Mouse (Mus musculus) c-Kit-positive CD71-positive TER-119-negative erythroid progenitor cells, embryonic 14.5 days (primary cell): ENCODE results near the gene Arhgap23.

Experiments
- DNase-seq: peaks from one replicate; pipeline ENCODE4 v3.0.0-alpha.2; 2013; ENCODE audit warnings: low read depth

Arhgap23 gene

GRCm38 (mm10) chr11:97406094-97406951, 9.0 kb upstream of the Arhgap23 start:
- no peak for DNase-seq

- no peak for DNase-seq
Observed at GRCm38 (mm10) chr11:97407456-97407855, 7.9 kb upstream of the Arhgap23 start.

GRCm38 (mm10) chr11:97408171-97408570, 7.2 kb upstream of the Arhgap23 start:
- DNase-seq, result peak; percentile 83

- DNase-seq, result no peak
Observed at GRCm38 (mm10) chr11:97410958-97411357, 4.4 kb upstream of the Arhgap23 start.

GRCm38 (mm10) chr11:97412117-97412516, 3.2 kb upstream of the Arhgap23 start:
- DNase-seq, result no peak

- no peak for DNase-seq
Observed at GRCm38 (mm10) chr11:97412808-97413347, 2.5 kb upstream of the Arhgap23 start.

GRCm38 (mm10) chr11:97415712-97416636, 641 bp downstream of the Arhgap23 start:
- DNase-seq, result no peak

- no peak for DNase-seq
Observed at GRCm38 (mm10) chr11:97416637-97417035, 1.3 kb downstream of the Arhgap23 start.

- no peak for DNase-seq
Observed at GRCm38 (mm10) chr11:97418834-97419539, 3.7 kb downstream of the Arhgap23 start.

- DNase-seq, result no peak
Observed at GRCm38 (mm10) chr11:97419540-97419900, 4.2 kb downstream of the Arhgap23 start.

GRCm38 (mm10) chr11:97422507-97422906, 7.2 kb downstream of the Arhgap23 start:
- no peak for DNase-seq

GRCm38 (mm10) chr11:97424092-97424692, 8.9 kb downstream of the Arhgap23 start:
- DNase-seq, result peak; percentile 87

- DNase-seq, result no peak
Observed at GRCm38 (mm10) chr11:97424802-97425201, 9.5 kb downstream of the Arhgap23 start.

- peak; percentile 89 for DNase-seq
Observed at GRCm38 (mm10) chr11:97427794-97428725, 12.7 kb downstream of the Arhgap23 start.

- no peak for DNase-seq
Observed at GRCm38 (mm10) chr11:97428726-97429077, 13.4 kb downstream of the Arhgap23 start.

GRCm38 (mm10) chr11:97429615-97430014, 14.3 kb downstream of the Arhgap23 start:
- DNase-seq, result no peak

GRCm38 (mm10) chr11:97432015-97432414, 16.7 kb downstream of the Arhgap23 start:
- peak; percentile 64 for DNase-seq

- no peak for DNase-seq
Observed at GRCm38 (mm10) chr11:97432983-97433539, 17.7 kb downstream of the Arhgap23 start.

- no peak for DNase-seq
Observed at GRCm38 (mm10) chr11:97434121-97434520, 18.8 kb downstream of the Arhgap23 start.
